Mouse (Mus musculus): ENCODE results near the gene Aven.

Aven gene

GRCm38 (mm10) chr2:112565060-112565459 lies 72.3 kb downstream of the Aven start:
- no peak for DNase-seq

GRCm38 (mm10) chr2:112566290-112567085 lies 73.7 kb downstream of the Aven start:
- DNase-seq: no peak

- peak; percentile 12 for DNase-seq
These were observed 75.0 kb downstream of the Aven start for GRCm38 (mm10) chr2:112567786-112568185.

- no peak for DNase-seq
These were observed 98.2 kb downstream of the Aven start for GRCm38 (mm10) chr2:112590985-112591384.

GRCm38 (mm10) chr2:112591451-112591871 lies 98.7 kb downstream of the Aven start:
- peak; percentile 87 for DNase-seq

- no peak for DNase-seq
These were observed 100.6 kb downstream of the Aven start for GRCm38 (mm10) chr2:112593322-112593721.

- DNase-seq: no peak
These were observed 101.0 kb downstream of the Aven start for GRCm38 (mm10) chr2:112593781-112594180.

- no peak for DNase-seq
These were observed 103.0 kb downstream of the Aven start for GRCm38 (mm10) chr2:112595807-112596206.

- no peak for DNase-seq
These were observed 103.7 kb downstream of the Aven start for GRCm38 (mm10) chr2:112596415-112596814.

- DNase-seq: no peak
These were observed 104.3 kb downstream of the Aven start for GRCm38 (mm10) chr2:112597064-112597463.

- no peak for DNase-seq
These were observed 107.5 kb downstream of the Aven start for GRCm38 (mm10) chr2:112600222-112600621.

GRCm38 (mm10) chr2:112602487-112602886 lies 109.7 kb downstream of the Aven start:
- DNase-seq: no peak

GRCm38 (mm10) chr2:112606536-112606935 lies 113.8 kb downstream of the Aven start:
- no peak for DNase-seq

- DNase-seq: no peak
These were observed 119.9 kb downstream of the Aven start for GRCm38 (mm10) chr2:112612628-112613027.

GRCm38 (mm10) chr2:112614375-112614774 lies 121.6 kb downstream of the Aven start:
- DNase-seq: no peak

GRCm38 (mm10) chr2:112617206-112617605 lies 124.4 kb downstream of the Aven start:
- DNase-seq: no peak

GRCm38 (mm10) chr2:112625156-112625555 lies 132.4 kb downstream of the Aven start:
- no peak for DNase-seq

GRCm38 (mm10) chr2:112630669-112631068 lies 137.9 kb downstream of the Aven start:
- no peak for DNase-seq

GRCm38 (mm10) chr2:112632536-112632935 lies 139.8 kb downstream of the Aven start:
- DNase-seq: no peak

- DNase-seq: peak; percentile 87
These were observed 144.4 kb downstream of the Aven start for GRCm38 (mm10) chr2:112637206-112637605.

GRCm38 (mm10) chr2:112653836-112654235 lies 161.1 kb downstream of the Aven start:
- no peak for DNase-seq

GRCm38 (mm10) chr2:112656131-112656530 lies 163.4 kb downstream of the Aven start:
- DNase-seq: no peak

GRCm38 (mm10) chr2:112669461-112669860 lies 176.7 kb downstream of the Aven start:
- no peak for DNase-seq

- no peak for DNase-seq
These were observed 183.4 kb downstream of the Aven start for GRCm38 (mm10) chr2:112676175-112676574.

GRCm38 (mm10) chr2:112676721-112677120 lies 184.0 kb downstream of the Aven start:
- no peak for DNase-seq

Data from cerebellum, adult 9-10 months (tissue).